Mouse (Mus musculus) bone marrow, adult 2 months (tissue): Measurements from ENCODE around the gene Gm26602.

ENCODE experiments used
- CTCF ChIP-seq: fragments of 200-500 bp; IDR thresholded peaks from 2 replicates; pipeline ENCODE4 v1.5.1; 2011; ENCODE audit warnings: low read length, control low read depth; ENCODE audit not compliant: control insufficient read depth, insufficient read depth
- POLR2A ChIP-seq: fragments of 200-500 bp; IDR thresholded peaks from 2 replicates; pipeline ENCODE4 v1.6.1; 2011; ENCODE audit warnings: low read depth, mild to moderate bottlenecking, control low read depth, low read length, borderline replicate concordance; ENCODE audit not compliant: control insufficient read depth

DNA sequence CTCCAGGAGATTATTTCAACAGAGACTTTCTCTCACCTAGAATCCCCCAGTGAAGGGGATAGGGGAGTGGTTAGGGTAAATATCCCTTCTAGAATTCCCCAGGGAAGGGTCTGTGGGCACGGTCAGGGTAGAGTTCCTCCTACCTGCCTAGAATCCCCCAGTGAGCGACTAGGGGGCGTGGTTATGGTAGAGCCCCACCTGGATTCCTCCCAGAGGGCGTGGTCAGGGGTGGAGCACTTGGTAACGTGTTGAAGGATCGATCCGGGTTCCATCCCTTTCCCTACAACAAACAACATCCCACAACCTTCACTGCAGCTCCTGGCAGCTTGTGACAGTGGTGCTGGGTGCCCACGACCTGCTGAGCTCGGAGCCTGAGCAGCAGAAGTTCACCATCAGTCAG, 29.9 kb upstream of the Gm26602 start:
- TF ChIP-seq CTCF (no peak), POLR2A (no peak)
